Mouse (Mus musculus) c-Kit-negative CD71-positive TER-119-positive erythroid progenitor cells, embryonic 14.5 days (primary cell): Measurements from ENCODE around the gene Apopt1.

ENCODE experiments used
- DNase-seq: peaks from one replicate; pipeline ENCODE4 v3.0.0-alpha.2; 2013; ENCODE audit warnings: low read depth, low spot score

The Apopt1 gene

DNA sequence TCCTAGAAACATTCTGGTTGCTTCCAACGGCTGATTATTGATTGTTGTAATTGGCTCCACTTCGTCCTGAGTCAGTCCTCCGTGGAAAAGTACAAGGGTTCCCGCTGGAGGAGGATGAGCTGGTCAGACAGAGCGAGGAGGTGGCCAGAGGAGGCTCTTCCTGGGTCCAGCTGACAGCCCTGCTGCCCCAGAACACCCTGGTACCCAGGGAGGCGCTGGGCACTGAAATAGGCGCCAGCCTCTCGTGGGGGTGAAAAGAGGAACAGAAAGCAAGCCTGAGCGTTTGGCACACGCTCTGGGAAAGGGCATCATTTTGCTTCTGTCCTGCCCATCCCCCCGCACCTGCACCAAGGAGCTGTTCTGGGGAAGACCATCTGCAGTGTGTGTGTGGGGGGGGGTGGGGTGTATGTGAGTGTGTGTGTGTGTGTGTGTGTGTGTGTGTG, 30.9 kb downstream of the Apopt1 start:
- DNase-seq, result no peak

DNA sequence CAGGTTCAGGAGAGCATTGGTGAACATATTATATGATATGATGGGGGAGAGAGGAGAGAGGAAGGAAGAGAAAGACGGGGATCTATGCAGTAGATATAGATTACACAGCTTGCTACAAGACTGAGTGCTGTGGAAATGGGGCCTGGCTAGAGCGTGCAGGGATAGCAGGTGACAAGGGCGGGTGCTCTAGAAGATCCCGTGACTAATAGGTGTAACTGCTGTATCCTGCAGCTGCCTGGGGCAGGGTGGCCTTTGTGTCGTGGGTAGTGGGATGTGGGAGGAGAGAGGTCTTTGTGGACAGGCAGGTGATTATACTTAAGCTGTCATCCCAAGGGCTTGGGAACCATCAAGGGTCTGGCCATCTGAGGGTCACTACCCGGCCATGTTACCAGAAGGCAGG, 32.2 kb downstream of the Apopt1 start:
- DNase-seq, result no peak

DNA sequence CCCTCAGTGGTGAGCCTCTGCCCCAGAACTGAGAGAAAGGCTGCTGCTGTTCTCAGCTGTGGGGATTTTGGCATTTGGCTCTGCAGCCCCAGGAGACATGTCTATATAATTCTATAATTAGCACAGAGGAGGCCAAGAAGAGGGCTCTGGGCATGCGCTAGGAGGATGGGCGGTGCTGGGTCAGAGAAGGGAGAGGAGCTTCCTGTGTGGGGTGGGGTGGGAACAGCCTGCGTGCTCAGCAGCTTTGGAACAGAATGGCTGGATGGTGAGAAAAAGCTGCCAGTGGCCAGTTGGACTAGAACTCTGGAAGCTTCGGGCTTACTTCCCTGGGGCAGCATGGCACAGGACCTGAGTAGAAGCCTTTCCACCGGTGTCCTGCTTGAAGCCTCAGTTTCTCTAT, 33.0 kb downstream of the Apopt1 start:
- DNase-seq, result no peak

- no peak for DNase-seq
Observed at GRCm38 (mm10) chr12:111747421-111747820, 34.4 kb downstream of the Apopt1 start.

GRCm38 (mm10) chr12:111750739-111751138, 37.7 kb downstream of the Apopt1 start:
- no peak for DNase-seq

GRCm38 (mm10) chr12:111752491-111752890, 39.4 kb downstream of the Apopt1 start:
- DNase-seq, result no peak

GRCm38 (mm10) chr12:111753347-111753746, 40.3 kb downstream of the Apopt1 start:
- no peak for DNase-seq

DNA sequence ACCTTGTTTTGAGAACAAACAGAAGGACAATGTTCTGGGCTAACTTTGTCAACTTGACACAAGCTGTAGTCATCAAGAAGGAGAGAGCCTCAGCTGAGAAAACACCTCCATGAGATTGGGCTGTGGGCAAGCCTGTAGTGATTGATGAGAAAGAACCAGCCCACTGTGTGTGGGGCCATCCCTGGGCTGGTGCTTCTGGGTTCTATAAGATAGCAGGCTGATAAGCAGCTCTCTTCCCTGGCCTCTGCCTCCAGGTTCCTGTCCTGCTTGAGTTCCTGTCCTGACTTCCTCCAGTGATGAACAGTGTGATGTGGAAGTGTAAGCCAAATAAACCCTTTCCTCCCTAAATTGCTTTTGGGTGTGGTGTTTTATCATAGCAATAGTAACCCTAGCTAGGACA, 41.6 kb downstream of the Apopt1 start:
- no peak for DNase-seq

- DNase-seq, result no peak
Observed at GRCm38 (mm10) chr12:111755231-111755630, 42.2 kb downstream of the Apopt1 start.

DNA sequence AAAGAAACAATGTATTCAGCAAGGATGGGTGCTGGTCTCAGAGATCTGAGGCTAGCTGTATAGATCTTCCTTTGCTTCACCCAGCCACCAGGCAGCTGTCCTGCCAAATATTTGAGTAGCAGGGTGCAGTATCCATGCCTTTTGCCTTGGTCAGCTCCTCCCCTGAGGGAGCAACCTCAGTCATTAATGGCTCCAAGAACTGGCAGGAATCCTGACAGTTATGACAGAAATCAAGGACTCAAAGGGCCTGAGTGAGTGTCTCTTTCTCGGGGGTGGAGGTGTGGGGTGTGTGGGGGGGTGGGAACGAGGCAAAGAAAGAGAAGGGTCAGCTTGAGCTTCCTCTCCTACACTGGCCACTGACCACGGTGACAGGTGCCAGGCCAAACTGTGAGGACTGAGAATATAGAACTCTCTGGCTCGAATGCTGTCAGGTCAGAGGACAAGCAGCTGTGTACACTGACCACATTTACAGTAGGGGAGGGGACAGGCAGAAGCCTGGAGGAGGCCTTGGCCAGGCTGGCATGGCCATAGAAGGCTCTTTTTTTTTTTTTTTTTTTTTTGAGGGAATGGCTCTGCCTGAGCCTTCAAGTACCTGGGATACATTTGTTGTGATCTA, 43.1 kb downstream of the Apopt1 start:
- no peak for DNase-seq

DNA sequence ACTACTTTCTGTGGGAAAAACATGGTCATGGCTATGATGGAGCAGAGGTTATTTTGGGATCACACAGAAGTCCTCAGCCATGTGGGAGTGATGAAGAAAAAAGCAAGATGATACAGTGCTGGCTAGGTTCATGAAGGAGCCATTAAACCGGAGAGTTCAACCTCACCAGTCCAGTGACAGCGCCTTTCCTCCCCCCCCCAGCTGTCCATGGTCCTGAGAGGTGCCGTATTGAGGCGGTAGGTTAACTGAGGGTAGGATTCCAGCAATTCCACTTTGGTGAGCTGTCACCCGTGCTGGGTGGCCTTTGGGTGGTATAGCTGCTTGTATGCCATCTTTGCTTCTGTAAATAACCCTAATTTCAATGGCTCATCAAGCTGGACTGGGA, 43.6 kb downstream of the Apopt1 start:
- no peak for DNase-seq

DNA sequence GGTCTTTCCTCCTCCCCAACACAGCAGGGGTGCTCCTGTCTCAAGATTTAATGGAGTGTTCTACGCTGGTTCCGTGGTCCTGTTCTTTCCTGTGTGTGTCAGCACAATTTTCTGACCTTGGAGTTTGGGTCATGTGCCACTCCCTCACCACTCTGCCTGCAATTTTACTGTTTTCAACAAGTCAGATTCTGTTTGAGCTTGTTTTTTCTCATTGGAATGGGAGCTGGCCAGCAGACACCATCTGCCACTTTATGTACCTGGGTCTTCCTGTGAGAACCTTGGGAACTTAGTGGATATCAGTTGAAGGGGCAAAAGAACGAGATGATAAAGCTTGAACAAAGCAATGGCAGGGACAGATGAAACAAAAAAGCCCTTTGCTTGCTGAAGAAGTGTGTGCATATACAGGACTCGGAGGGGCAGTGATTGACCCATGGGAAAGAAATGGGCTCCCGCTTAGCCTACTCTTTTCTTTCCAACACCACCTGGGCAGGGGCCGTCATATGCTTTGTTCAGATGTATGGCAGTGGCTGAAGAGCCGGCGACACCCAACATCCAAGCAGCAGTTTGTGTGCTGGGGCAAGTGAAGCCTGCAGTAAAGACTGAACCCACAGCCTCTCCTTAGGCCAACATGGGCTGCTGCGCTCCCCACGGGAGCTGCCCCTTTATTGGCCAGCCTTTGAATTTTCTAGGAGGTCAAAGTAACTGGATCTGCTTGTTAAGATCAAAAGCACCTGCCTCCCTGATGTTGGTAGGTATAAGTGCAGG, 44.7 kb downstream of the Apopt1 start:
- no peak for DNase-seq

DNA sequence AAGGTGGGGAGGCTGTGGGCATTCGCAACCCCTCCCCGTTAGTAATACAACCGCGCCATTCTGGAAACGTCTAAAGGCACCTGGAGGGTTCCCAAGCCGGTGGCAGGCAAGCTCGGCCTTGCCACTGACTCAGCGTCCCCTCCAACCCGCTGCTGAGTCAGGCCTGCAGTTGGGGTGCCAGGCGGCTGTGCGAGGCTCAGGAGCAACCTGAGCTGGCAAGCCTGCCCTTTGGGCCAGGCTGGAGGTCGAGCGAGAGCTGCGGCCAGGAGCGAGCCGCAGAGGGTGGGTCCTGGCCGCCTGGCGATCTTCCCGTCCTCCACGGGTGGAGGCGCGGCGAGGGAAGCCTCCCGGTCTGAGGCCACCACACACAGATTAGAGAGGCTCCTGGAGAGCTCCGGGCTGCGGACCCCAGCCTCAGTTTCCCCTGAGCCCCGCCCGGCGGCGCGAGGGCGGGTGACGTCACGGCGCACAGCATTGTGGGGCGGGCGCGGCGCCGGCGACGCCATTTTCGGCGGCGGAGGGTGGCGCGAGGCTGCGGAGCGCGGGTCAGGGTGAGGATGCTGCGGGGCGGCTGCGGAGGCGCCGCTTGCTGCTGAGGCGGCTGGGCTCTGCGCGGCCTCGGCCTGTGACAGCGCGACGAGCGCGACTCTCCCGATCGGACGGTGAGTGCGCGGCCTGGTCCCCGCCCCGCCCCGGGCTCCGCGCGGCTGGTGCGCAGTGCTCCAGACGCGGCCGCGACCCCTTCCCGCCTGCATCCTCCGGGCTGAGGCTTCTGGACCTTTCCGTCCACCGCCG, 45.5 kb downstream of the Apopt1 start, which contains the start of gene Klc1:
Klc1 (plus strand) TSS at position 469 of the 795 bp plus-strand sequence.
- peak; percentile 66 for DNase-seq

- DNase-seq, result no peak
Observed at GRCm38 (mm10) chr12:111759176-111760061, 46.4 kb downstream of the Apopt1 start.

DNA sequence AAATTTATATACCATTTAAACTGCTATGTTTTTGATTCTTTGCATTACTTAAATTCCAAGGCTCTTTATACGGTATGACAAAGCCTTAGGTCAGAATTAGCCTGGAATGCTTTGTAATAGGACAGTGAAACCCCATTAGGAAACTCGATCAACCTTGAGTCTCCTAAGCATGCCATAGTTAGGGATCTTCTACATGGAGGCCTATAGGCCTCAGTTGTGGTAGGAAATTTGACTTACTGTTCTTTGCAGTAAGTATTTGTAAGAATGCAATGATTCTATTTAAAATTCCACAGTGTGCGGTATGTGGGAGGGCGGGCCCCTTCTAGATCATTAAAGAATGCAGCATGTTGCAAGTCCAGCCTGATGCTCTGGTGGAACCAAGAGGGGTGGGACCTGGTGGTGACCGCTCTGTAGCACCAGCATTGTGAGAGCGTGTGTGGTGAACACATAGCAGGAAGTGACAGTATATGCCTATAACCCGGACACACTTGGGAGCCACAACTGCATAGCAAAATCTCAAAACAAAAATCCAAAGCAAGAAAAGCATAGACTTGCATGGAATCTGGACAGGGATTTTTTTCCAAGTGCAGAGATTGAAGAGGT, 47.3 kb downstream of the Apopt1 start:
- no peak for DNase-seq

DNA sequence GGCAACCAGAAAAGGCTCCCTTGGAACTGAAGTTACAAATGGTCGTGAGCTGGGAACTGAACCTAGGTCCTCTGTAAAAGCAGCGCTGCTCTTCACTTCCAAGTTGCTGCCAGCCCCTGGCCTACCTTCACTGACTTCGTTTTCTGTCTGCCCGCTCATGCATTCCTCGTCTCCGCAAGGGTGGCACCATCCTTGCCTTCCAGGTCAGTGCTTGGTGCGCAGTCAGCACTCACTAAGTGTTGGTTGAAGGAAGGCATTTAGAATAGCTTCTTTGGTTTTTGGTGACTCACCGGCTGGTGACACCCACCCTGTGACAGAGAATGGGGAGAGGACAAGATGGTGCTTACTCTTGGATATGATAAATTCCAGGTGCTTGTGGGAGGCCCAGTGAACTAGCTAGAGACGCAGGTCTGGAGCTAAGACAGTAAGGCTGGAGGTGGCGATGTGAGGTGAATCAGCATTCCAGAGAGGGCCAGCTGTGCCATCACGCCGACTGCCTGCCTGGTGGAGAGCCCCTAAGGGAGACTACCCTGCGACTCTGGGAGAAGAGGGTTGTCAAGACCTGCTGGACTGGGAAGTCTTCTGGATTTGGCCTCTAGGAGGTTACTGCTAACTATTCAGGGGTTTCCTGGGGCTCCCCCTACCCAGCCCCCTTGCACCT, 49.7 kb downstream of the Apopt1 start:
- no peak for DNase-seq

GRCm38 (mm10) chr12:111766313-111767236, 53.5 kb downstream of the Apopt1 start:
- no peak for DNase-seq

DNA sequence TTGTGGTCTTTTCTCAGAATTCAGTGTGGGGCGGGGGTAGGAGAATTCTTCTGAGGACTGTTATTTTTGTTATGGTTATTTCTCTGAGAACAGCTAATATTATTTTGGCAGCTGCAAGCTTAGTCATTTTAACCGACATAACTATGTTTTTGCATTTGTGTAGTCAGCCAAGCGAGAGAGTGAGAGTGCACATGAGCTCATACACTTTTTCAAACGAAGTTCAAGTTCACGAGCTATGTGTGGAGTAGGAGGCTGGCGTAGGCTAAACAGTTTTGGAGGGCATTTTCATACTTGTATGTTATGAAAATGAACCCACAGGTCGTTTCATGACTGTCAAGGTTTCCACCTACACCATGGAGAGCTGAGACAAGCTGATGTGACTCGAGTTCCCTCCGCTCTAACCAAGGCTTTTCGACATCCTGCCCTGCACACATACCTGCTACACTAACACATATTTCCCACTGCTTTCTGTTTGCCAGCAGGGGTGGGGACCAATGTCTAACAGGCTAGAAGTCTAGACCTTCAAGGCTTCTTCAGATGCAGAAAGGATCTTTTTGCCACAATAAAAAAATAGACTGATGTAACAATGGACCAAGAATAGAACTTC, 55.4 kb downstream of the Apopt1 start:
- no peak for DNase-seq

DNA sequence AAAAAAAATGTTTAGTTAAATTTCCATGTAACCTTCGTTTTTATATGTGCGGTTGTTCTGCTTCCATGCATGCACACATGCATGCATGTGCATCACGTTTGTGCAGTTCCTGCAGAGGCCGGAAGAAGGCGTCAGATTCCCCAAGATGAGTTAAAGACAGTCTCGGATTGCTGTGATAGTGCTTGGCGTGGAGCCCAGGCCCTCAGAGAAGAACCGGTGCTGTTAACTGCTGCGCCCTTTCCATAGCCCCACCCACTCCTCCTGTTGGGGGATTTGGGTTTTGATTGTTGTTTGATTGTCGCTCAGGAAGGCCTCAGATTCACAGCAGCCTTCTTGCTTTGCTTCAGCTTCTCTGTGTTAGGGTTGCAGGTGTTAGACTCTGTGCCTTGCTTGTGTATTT, 56.2 kb downstream of the Apopt1 start:
- DNase-seq, result no peak
